Mouse (Mus musculus): ENCODE measurements around the gene Ctu2. TPM values are rescaled to one million over a fixed set of nuclear protein-coding genes. Genes with fewer than 3 reads are reported as not detected.
A peak's percentile ranks its signal among the peaks of the same experiment; 100 is the strongest.

The Ctu2 gene
- polyA plus RNA-seq, 1 experiment from 2014 or later: 13.1 TPM

GRCm38 (mm10) chr8:122523652-122524360 lies 47.9 kb downstream of the Ctu2 start:
- no peak for ATAC-seq (ENCODE audit: insufficient read depth)
- Histone ChIP-seq H3K4me2 (peak overlapping the region; percentile 19), H3K36me3 (replicated peaks) (peaks cover 32% of the 10 kb centered on the region), H3K9ac (0 out of 2 replicates have a peak overlapping the region, but pooled peaks have one; percentile 17), H3K4me1 (replicated peaks) (peaks cover 88% of the 10 kb centered on the region), H3K9me3 (replicated peaks) (no peaks in the 10 kb centered on the region), H3K4me3 (replicated peaks) (no peak overlapping the region; the same call in 1 of the 2 replicates), H3K27ac (replicated peaks) (peak overlapping the region; percentile 79), H3K27me3 (no peaks in the 10 kb centered on the region)
- WGBS (ENCODE audit: insufficient replicate concordance): 47% methylated on average over 23 of the region's 23 CpGs

- peak overlapping the region; percentile 79 for H3K27ac ChIP-seq (replicated peaks)
Observed at GRCm38 (mm10) chr8:122524506-122524905, 48.6 kb downstream of the Ctu2 start.

GRCm38 (mm10) chr8:122525004-122525403 lies 49.1 kb downstream of the Ctu2 start:
- peak; percentile 85 for ATAC-seq (ENCODE audit: insufficient read depth)
- H3K4me3 ChIP-seq (replicated peaks): peak overlapping the region; percentile 17
- peaks cover 42% of the 10 kb centered on the region for H3K36me3 ChIP-seq (replicated peaks)
- H3K27me3 ChIP-seq: no peaks in the 10 kb centered on the region
- peak overlapping the region; percentile 43; the same call in 1 of the 2 replicates for H3K9ac ChIP-seq
- H3K27ac ChIP-seq (replicated peaks): peak overlapping the region; percentile 79
- H3K4me1 ChIP-seq (replicated peaks): peaks cover 76% of the 10 kb centered on the region
- H3K9me3 ChIP-seq (replicated peaks): no peaks in the 10 kb centered on the region
- peak overlapping the region; percentile 60 for H3K4me2 ChIP-seq
- 37% methylated on average over 6 of the region's 6 CpGs for WGBS (ENCODE audit: insufficient replicate concordance)

More at GRCm38 (mm10) chr8:122524506-122524905, 48.6 kb downstream of the Ctu2 start:
- Histone ChIP-seq H3K4me1 (replicated peaks) (peaks cover 81% of the 10 kb centered on the region), H3K4me2 (peak overlapping the region; percentile 60), H3K36me3 (replicated peaks) (peaks cover 38% of the 10 kb centered on the region), H3K9me3 (replicated peaks) (no peaks in the 10 kb centered on the region), H3K27me3 (no peaks in the 10 kb centered on the region), H3K9ac (peak overlapping the region; percentile 17; the same call in 1 of the 2 replicates), H3K4me3 (replicated peaks) (0 out of 2 replicates have a peak overlapping the region, but pooled peaks have one; percentile 17)
- 0 out of 2 replicates have a peak, but pooled peaks have one; percentile 8 for ATAC-seq (ENCODE audit: insufficient read depth)
- 83% methylated on average over 6 of the region's 6 CpGs for WGBS (ENCODE audit: insufficient replicate concordance)

GRCm38 (mm10) chr8:122526084-122526483 lies 50.1 kb downstream of the Ctu2 start:
- H3K4me2 ChIP-seq: peak overlapping the region; percentile 60
- 63% methylated on average over 3 of the region's 3 CpGs for WGBS (ENCODE audit: insufficient replicate concordance)

GRCm38 (mm10) chr8:122526526-122527170 lies 50.7 kb downstream of the Ctu2 start:
- Histone ChIP-seq H3K4me2 (peak overlapping the region; percentile 13; the same call in 1 of the 2 replicates), H3K9ac (peak overlapping the region; percentile 43; the same call in 1 of the 2 replicates), H3K27me3 (no peaks in the 10 kb centered on the region), H3K4me1 (replicated peaks) (peaks cover 75% of the 10 kb centered on the region), H3K27ac (replicated peaks) (peak overlapping the region; percentile 79), H3K36me3 (replicated peaks) (peaks cover 56% of the 10 kb centered on the region), H3K4me3 (replicated peaks) (no peak overlapping the region), H3K9me3 (replicated peaks) (no peaks in the 10 kb centered on the region)
- 59% methylated on average over 7 of the region's 7 CpGs for whole genome bisulfite sequencing (ENCODE audit: insufficient replicate concordance)
- no peak for ATAC-seq (ENCODE audit: insufficient read depth)

More at GRCm38 (mm10) chr8:122526084-122526483, 50.1 kb downstream of the Ctu2 start:
- no peaks in the 10 kb centered on the region for H3K27me3 ChIP-seq
- H3K9me3 ChIP-seq (replicated peaks): no peaks in the 10 kb centered on the region
- peak overlapping the region; percentile 79 for H3K27ac ChIP-seq (replicated peaks)
- no peak overlapping the region for H3K4me3 ChIP-seq (replicated peaks)
- H3K36me3 ChIP-seq (replicated peaks): peaks cover 50% of the 10 kb centered on the region
- H3K9ac ChIP-seq: peak overlapping the region; percentile 43; the same call in 1 of the 2 replicates
- H3K4me1 ChIP-seq (replicated peaks): peaks cover 71% of the 10 kb centered on the region
- ATAC-seq (ENCODE audit: insufficient read depth): no peak

- H3K4me2 ChIP-seq: no peak overlapping the region
- H3K9me3 ChIP-seq (replicated peaks): no peaks in the 10 kb centered on the region
- peaks cover 57% of the 10 kb centered on the region for H3K36me3 ChIP-seq (replicated peaks)
- H3K4me1 ChIP-seq (replicated peaks): peaks cover 75% of the 10 kb centered on the region
- H3K9ac ChIP-seq: no peak overlapping the region
- no peak for ATAC-seq (ENCODE audit: insufficient read depth)
- no peak overlapping the region for H3K27ac ChIP-seq (replicated peaks)
- WGBS (ENCODE audit: insufficient replicate concordance): 87% methylated on average over 3 of the region's 3 CpGs
- no peak overlapping the region for H3K4me3 ChIP-seq (replicated peaks)
- no peaks in the 10 kb centered on the region for H3K27me3 ChIP-seq
Observed at GRCm38 (mm10) chr8:122527937-122528336, 52.0 kb downstream of the Ctu2 start.

- Histone ChIP-seq H3K4me1 (replicated peaks) (peaks cover 73% of the 10 kb centered on the region), H3K27me3 (no peaks in the 10 kb centered on the region), H3K27ac (replicated peaks) (0 out of 2 replicates have a peak overlapping the region, but pooled peaks have one; percentile 3), H3K36me3 (replicated peaks) (peaks cover 51% of the 10 kb centered on the region), H3K4me3 (replicated peaks) (no peak overlapping the region), H3K4me2 (no peak overlapping the region), H3K9ac (no peak overlapping the region), H3K9me3 (replicated peaks) (no peaks in the 10 kb centered on the region)
- no peak for ATAC-seq (ENCODE audit: insufficient read depth)
- WGBS (ENCODE audit: insufficient replicate concordance): 86% methylated on average over 4 of the region's 4 CpGs
Observed at GRCm38 (mm10) chr8:122529159-122529558, 53.2 kb downstream of the Ctu2 start.

- peaks cover 57% of the 10 kb centered on the region for H3K36me3 ChIP-seq (replicated peaks)
- no peak for ATAC-seq (ENCODE audit: insufficient read depth)
- H3K9me3 ChIP-seq (replicated peaks): no peaks in the 10 kb centered on the region
- H3K27ac ChIP-seq (replicated peaks): peak overlapping the region; percentile 36
- WGBS (ENCODE audit: insufficient replicate concordance): 77% methylated on average over 8 of the region's 8 CpGs
- H3K4me1 ChIP-seq (replicated peaks): peaks cover 69% of the 10 kb centered on the region
- no peak overlapping the region for H3K4me3 ChIP-seq (replicated peaks)
- H3K9ac ChIP-seq: no peak overlapping the region
- no peak overlapping the region for H3K4me2 ChIP-seq
- H3K27me3 ChIP-seq: no peaks in the 10 kb centered on the region
Observed at GRCm38 (mm10) chr8:122531312-122531711, 55.4 kb downstream of the Ctu2 start.

Small RNA genes lying within 50 kb of the gene (microRNA-seq; reads per million reads assigned to microRNA genes)
- not detected for gene Gm24366

Other genes with a start within 250 kb of the Ctu2 start
- gene Zfpm1, start 194.0 kb upstream of the Ctu2 start, polyA plus RNA-seq (2015; fragmentation: Nextera tagmentation; extraction: Ambion mirVana): 12.0 and 14.9 TPM in 2 replicates
- gene Trhr2, start 115.4 kb upstream of the Ctu2 start, polyA plus RNA-seq (2015; fragmentation: Nextera tagmentation; extraction: Ambion mirVana): not detected in 2 replicates
- gene Zc3h18, start 99.5 kb upstream of the Ctu2 start, polyA plus RNA-seq (2015; fragmentation: Nextera tagmentation; extraction: Ambion mirVana): 23.1 and 25.6 TPM in 2 replicates
- gene Il17c, start 54.1 kb upstream of the Ctu2 start, polyA plus RNA-seq (2015; fragmentation: Nextera tagmentation; extraction: Ambion mirVana): not detected in 2 replicates
- gene Cyba, start 43.2 kb upstream of the Ctu2 start, polyA plus RNA-seq (2015; fragmentation: Nextera tagmentation; extraction: Ambion mirVana): 196 TPM in 2 replicates
- 24.3 and 25.1 TPM in 2 replicates for gene Mvd, start 32.7 kb upstream of the Ctu2 start, polyA plus RNA-seq (2015; fragmentation: Nextera tagmentation; extraction: Ambion mirVana)
- gene Snai3, start 15.4 kb upstream of the Ctu2 start, polyA plus RNA-seq (2015; fragmentation: Nextera tagmentation; extraction: Ambion mirVana): 0.38 and 0.64 TPM in 2 replicates
- 11.5 and 15.1 TPM in 2 replicates for gene Rnf166, start 79 bp upstream of the Ctu2 start, polyA plus RNA-seq (2015; fragmentation: Nextera tagmentation; extraction: Ambion mirVana)
- 12.4 and 17.4 TPM in 2 replicates for gene Piezo1, start 75.2 kb downstream of the Ctu2 start, polyA plus RNA-seq (2015; fragmentation: Nextera tagmentation; extraction: Ambion mirVana)
- gene Cdt1, start 91.9 kb downstream of the Ctu2 start, polyA plus RNA-seq (2015; fragmentation: Nextera tagmentation; extraction: Ambion mirVana): 45.9 and 46.0 TPM in 2 replicates
- 187 and 214 TPM in 2 replicates for gene Aprt, start 100.8 kb downstream of the Ctu2 start, polyA plus RNA-seq (2015; fragmentation: Nextera tagmentation; extraction: Ambion mirVana)
- 8.2 and 8.8 TPM in 2 replicates for gene Galns, start 135.3 kb downstream of the Ctu2 start, polyA plus RNA-seq (2015; fragmentation: Nextera tagmentation; extraction: Ambion mirVana)
- gene Trappc2l, start 135.5 kb downstream of the Ctu2 start, polyA plus RNA-seq (2015; fragmentation: Nextera tagmentation; extraction: Ambion mirVana): 24.2 and 33.1 TPM in 2 replicates
- gene Pabpn1l, start 146.6 kb downstream of the Ctu2 start, polyA plus RNA-seq (2015; fragmentation: Nextera tagmentation; extraction: Ambion mirVana): not detected in 2 replicates
- 3.5 and 3.6 TPM in 2 replicates for gene Cbfa2t3, start 223.0 kb downstream of the Ctu2 start, polyA plus RNA-seq (2015; fragmentation: Nextera tagmentation; extraction: Ambion mirVana)

Data from liver, embryonic 15.5 days (tissue).